Mouse (Mus musculus): ENCODE results near the gene Ispd.

The Ispd gene

DNA sequence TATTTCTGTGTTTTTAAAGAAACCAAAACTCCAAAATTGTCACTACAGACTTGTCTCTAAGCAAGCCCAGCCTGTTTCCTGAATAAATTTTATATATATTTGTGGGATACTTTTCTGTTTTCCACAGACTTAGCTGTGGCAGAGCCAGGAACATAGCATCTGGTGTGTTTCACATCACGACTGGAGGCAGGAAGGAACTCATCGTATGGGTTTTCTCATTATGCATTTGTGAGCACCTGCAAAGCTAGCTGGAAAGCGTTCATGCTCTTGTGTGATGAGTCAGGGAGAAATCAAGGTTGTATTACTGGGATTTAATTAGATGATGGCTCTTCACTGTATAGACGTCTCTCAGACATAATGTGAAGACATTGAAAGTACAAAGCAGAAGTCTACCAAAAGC, 90.2 kb downstream of the Ispd start:
- no peak for DNase-seq

DNA sequence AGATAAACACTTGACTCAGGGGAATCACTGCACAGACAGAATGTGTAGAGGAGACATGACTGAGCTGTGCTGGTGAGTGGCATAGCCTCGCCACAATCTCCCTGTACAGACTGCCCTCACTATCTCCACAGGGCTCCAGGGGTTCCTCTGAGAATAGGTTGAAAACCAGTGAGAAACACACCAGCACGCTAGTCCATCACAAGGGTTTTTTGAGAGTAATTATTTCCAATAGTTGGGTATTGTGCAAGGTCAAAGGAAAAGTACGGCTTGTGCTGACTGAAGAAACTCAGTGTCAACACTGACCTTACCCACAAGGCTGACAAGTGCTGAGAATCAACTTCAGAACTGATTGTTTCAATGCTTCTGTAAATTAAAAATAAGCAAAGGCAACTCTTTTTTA, 92.9 kb downstream of the Ispd start:
- no peak for DNase-seq

DNA sequence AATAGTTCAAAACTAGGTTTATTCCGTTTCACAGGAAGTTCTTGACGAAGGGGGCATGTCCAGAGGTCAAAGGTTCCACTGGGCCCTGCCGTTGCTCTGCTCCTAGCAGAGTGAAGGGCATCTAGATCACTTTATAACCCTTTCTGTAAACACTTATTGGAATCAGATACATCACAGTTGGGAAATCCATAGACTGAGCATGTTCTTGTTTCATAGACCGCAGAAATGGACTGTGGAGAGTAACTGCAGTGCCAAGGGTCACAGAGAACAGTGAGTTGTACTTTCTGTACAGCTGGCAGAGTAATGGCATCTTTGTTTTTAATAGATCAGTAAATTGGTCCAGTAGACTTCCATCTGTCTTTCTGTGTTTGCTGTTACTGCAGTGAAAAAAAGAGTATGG, 94.0 kb downstream of the Ispd start:
- DNase-seq = no peak

DNA sequence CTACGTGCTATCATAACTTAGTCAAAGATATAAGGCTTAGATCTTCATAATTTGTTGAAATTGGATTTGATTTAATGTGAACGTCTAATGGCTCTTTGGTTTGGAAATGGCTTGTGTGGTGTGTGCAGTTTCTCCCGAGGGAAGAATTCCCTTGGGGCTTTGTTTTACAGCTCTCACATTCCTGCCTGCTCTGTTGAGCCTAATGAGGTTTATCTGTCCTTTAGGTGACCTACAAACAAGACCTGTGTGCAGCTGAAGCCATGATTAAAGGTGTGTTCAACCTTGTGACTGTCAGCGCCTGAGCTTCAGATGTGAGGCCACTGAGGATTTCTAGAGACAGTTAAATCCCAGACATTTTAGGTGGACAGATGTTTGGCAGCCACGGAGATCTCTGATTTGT, 95.2 kb downstream of the Ispd start:
- DNase-seq = no peak

DNA sequence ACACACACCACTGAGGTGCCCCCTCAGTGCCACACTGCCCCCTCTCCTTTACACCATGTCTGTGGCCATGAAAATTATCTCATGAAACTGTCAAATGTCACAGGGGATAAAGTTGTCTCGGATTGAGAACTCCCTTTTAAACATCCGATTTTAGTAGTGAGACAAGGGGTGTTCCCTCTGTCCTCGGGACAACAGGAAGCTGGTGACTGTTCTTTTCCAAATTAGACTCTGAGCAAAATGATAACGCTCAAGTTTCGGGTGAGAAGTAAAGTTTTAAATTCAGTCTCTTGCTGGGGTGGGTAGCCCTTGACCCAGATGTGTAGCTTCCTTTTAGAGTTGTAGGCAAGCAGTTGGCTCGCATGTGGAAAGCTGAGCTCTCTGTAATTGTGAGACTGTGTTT, 96.3 kb downstream of the Ispd start:
- DNase-seq = no peak

DNA sequence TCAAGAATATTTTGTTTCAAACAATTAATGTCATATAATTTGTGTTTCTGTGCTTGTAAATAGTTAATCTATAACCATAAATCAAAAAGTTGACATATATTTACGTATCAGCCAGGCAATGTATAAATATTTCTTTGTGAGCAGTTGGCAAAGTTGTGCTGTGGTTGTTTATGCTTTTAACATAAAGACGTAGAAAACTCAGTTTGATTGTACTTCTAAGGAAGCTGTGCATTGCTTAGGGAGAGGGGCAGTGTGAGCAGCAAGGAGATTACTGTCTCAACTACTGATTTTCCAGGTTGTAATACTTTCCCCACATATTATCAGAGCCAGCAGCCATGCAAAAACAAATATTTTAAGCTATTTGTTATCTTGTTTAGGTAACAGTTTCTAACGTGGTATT, 96.7 kb downstream of the Ispd start:
- no peak for DNase-seq

DNA sequence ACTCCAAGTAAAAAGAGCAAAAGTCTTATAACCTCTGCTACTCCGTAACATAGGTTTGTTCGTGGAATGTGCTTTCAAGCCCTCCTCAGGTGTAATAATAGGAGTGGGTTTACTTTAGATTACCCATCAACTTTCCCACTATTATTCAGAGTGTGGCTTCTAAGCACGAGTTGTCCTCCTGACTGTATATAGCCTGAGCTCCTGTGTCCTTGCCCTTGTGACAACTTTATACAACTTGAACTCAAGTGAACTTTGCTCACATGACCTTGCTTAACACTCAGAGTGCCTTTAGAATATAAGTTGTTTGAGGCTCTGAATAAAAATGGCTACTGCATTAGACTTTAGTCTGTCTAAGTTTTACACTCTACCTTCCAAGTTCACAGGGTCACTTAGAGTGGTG, 100.5 kb downstream of the Ispd start:
- no peak for DNase-seq

DNA sequence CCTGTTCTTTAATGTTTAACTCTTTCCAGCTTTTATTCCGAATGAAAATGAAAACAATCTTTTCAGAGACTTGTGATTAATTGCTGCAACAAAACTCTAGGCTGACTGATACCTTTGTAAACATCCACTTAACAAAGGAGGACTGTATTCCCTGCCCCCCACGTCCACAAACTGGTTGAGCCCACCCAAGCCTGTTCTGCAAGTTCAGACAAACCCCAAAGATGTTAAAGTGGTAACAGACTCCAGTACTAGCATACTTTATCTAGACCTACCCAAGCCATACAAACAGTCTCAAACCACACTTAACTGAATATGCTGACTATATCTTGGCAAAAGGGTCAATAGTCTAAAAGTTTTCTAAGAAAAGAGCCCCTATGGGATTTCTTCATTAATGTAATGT, 102.1 kb downstream of the Ispd start:
- peak in 1 of 2 experiments; percentile 4 for DNase-seq

DNA sequence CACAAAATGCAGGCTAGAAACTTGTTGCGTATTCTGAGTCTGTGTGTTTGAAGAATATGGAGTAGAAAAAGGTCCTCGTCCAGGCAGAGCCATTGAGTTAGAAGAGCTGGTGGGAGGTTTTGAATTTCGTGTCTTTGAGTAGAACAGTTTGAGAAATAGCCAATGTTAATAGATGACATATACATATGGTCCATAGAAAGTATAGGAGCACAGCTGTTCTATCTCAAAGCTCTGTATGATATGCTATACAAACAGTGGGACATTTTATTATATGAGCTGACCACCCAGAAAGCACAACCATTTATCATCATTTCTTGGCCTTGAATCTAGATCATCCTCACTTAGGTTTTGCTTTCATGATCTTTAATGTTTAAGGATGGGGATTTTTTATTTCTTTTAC, 116.3 kb downstream of the Ispd start:
- no peak for DNase-seq

DNA sequence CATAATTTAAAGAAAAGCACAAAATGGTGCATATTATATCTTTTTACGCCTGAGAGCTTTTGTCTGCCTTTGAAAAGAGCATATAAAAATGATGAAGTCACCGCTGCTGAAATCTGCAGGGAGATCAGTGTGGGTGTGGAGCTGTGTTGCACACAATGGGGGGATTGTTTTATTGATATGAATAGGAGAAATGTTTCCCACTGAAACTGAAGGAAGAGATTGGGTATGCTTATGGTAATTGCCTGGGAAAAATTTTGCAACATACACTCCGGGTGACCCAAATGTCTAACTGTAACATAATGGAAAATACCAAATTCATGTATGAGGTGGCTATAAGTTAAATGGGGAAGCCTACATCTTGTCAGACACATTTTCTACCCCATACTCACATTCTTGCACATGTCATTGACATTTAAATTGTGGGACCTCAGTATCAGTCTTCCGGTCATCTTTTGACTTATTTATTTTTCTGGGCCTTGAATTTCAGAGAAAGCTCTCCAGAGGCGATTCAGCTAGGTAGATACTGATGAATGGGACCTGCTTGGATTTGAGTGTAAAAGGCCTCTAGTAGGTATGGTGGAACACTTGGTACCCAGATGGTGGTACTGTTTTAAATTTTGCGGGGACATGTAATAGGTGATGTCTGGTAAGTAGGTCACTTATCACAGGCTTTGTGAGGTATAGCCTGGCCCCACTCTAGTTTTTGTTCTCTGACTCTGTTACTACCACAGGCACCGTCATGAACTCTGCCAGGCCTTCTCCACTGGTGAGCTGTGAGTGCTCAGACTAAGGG, 126.1 kb downstream of the Ispd start:
- no peak for DNase-seq

DNA sequence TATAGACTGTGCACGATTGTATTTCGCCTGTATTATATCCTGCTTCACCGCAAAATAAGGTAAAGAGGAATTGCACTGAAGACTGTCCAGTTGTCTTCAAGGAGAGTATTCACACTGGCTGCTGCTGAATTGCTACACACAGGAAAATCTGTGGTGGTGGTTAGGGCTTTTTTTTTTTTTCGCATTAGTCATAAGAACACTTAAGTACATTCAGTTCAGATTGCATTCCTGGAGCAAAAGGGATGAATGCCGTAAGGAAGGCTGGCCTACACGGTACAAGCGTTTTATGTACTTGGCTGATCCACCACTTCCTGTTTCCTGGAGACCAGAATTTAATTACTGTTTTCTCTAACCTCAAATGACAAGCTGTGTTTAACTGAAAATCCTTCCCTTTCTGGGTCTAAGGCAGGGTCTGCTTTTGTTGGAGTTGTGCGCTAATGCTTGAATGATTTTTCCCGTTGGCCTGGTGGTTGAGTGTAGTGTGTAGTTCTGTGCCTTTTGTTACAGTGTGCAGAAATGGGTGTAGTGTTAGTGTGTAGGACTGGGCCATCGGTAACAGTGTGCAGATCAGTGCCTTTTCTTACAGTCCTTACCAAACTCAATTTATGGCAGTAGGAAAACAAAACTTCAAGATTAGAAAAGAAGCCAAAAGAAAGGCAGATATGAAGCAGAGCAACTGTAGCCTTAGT, 128.8 kb downstream of the Ispd start:
- no peak for DNase-seq

DNA sequence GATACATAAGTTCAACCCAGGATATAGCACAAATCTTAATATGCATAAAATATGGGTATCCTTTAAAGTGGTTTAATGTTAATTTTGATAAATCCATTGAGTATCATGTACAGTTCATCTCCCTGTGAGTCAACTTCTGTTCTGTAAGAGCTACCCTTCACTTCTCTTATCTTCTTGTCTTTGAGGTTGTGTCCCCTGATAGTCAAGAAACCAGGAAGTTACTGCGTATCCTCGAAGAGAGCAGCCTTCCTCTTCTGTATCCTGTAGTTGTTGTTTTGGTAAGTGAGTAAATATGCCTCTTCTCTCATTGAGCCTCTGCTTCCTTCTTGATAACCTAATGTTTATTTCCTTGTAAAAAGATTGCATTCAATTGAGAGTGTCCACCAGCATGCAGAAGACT, 140.5 kb downstream of the Ispd start:
- DNase-seq = no peak

DNA sequence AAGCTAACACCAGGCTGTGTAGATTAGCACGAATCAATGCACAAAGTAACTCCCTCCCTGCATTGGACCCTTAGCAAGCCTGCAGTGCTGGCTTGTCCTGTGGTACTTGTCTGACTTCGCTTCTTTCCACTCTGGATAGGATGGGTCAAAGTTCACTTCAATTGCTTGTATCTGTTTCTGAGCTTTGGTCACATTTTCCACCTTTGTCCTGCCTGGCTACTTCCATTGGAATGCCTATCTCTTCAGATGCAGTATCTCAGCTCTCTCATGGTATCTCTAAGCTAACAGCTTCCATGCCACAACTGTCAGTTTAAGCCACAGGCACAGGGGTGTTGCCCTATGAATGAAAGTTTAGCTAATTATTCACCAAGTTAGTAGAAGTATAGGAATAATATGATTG, 142.3 kb downstream of the Ispd start:
- no peak for DNase-seq

DNA sequence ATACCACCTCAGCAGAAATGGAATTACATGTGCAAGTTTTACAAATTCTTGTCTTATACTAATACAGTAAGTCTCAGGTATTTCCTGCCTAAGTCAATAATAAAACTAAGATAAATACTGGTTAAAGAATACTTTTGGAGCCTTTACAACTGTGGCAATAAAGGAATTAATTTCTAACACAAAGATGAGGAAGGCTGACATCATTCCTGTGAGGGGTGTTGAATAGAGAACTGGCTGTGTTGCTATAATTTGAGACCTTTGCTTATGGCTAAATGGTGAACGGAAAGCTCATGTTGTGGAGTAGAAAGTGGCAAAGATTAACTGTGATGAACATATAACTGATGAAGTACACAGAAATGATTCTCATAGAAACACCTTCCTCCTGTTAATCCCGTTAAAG, 149.7 kb downstream of the Ispd start:
- DNase-seq = no peak

DNA sequence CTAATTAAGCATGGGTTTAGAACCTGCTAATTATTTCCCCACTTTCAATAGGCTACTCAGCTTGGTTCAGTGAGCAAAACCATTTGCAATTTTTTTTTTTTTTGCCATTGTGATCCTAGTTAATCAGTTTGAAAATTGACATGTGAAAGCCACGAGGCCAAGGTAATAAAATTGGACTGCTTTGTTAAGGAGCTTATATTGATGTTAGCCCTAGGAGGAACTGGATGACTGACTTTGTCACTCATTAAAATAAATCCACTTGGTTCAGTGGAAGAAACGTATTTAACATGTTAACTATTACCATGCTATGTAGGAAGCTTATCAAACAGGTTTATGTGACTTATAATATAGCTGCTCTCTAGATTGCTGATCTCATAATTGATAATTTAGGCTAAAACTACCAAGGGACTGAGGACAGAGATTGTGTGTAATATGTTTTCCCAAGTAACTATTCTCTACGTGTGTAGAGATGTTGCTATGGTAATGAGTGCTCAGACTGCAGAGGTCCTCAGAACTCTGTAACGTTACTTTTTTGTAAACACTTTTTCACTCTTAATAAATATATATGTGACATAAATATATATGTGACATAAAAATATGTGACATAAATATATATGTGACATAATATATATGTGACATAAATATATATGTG, 150.3 kb downstream of the Ispd start:
- DNase-seq = no peak

DNA sequence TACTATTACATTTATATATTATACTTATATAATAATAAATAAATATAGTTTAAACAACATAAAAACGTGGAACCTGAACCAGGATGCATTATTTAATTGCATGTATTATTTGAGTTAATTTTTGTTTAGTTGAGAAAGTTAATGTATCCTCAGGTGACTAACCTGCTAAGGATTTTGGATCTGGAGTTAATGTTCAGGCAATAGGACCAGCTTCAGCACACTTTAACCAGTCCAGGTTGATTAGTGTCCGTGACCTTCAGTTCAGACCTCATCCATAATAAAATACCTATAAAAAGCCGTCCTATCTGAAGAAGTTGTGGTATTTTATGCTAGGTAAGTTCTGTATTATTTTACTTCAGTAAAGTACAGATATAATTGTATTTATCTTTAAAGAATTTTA, 151.3 kb downstream of the Ispd start:
- DNase-seq = no peak

DNA sequence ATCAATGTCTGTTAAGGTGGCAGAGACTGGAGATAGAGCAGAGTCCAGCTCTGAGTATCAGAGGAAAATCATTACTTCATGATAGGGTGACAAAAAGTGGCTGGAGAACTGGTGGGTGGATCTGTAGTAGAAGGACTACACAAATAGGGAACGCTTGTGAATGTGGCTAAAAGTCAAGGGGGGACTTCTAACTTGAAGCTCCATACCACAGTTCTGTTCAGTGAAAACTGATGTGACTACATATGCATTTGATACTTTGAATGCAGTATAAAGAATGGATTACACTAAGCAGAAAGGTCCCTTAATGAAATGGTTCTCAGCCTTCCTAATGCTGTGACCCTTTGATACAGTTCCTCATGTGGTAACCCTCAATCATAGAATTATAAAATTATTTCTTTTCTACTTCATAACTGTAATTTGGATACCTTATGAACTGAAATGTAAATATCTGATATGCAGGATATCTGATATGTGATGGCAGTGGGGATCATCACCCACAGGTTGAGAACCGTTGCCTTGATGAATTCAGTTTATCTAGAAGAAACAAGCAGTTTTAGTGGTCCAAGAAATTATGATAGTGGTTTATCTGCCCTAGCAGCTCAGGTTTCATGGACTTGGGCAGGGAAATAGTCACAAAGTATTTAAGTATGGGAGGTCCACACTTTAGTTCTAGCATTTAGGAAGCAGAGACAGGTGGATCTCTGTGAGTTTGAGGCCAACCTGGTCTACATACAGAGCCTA, 152.1 kb downstream of the Ispd start:
- DNase-seq = no peak

DNA sequence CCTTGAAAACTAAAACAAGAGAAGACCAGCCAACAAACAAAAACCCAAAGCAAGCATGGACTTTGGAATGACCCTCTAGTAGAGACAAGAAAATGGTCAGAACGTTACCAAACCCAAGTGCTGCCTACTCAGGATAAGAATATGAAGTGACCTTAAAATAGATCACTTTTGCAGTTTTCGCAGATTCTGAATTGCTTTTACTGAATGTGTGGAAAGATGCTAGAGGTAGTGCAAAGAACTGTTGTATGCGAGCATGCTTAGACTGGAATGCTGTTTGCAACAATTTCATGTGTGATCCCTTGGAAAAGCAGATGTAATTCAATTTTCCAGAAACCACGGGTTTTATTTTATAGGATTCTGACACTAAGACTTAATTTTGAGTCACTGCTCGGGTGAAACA, 153.3 kb downstream of the Ispd start:
- DNase-seq = no peak

DNA sequence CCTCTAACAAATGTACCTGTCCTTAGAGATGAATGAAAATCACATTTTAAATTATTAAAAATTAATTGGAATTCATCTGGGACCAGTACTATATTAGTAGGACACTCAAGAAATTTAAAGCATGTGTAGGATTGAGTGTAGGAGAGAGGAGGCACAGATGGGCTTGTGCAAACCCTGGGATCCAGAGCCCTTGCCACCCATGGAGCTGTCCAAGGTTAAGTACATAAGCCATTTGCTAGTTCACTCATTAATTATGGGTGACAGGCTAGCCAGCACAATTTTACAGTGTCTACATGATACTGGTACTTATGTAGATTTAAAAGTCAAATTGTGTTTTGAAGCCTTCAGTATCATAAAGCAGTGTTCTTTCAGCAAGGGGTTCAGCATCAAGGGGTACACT, 164.1 kb downstream of the Ispd start:
- DNase-seq = no peak

DNA sequence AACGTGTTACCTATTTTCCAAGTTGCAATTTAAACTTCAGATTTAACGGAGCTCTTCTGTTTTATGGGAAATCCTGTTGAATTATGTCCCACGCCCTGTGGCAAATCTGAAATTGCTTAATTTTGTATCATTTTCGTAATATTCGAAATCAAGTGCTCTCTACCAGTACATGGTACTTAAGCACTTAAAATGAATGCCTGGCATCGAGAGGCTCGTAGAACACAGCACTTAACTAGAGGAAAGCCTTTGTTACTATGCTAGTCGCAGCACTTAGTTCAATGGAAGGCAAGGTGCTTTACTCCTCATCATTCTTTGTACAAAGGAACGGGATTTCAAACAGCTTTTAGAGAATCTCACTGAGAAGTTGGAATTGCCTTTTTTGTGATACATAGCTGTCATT, 168.2 kb downstream of the Ispd start:
- DNase-seq = no peak

DNA sequence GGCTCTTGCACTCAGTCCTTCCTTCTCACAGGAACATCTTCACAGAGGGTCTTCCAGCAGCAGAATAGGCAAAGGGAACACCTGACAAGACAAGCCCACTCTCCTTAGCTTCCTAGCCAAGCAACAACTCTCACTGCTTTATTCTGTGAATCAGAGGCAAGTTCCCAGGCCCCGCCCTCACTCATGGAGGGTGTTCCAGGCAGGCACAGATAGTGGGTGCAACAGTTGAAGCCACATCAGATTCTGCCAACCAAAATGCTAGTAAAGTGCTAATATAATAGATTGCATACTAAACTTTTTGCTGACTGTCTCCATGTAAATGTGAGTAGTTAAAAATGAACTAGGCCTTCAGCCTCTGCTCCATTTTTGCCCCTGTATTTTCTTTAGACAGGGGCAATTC, 173.4 kb downstream of the Ispd start:
- DNase-seq = no peak

DNA sequence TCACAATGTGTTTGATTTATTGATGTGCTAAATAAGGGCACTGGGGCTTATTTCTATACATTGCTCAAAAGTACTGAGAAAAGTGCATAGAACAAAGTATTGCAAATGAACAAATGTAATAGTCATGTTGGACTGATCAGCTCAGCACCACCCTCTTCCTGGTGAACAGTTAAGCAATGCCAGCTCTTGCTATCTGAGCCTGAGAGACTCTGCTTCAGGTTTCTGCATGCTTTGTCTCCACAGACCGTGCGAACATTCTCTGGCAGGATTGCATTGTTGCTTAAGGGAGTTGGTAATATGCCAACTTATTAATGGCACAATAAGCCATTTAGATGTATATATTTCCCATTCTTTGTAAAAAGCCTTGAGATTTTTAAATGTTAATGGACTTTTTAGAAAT, 182.9 kb downstream of the Ispd start:
- no peak for DNase-seq

DNA sequence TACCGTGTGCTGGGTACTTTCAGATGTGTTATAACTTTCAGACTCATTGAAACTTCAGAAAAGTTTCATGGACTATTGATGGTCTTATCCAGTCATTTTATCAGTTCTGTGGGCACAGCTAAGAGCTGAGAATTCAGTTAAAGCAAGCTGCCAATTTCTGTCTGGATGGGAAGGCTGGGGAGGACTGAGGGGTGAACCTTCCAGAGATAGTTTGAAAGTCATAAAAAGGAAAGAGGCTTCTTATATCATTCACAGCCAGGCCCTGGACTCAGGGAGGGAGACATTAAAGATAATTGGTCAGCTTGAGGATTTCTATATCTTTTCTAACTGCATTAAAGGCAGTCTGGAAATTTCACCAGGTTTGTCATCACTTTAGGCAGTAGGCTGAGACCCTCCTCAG, 185.7 kb downstream of the Ispd start:
- no peak for DNase-seq
